Mouse (Mus musculus) brown adipose tissue, adult 24 weeks (tissue): Measurements from ENCODE around the gene Cav3. TPM values are rescaled to one million over a fixed set of nuclear protein-coding genes. Genes with fewer than 3 reads are reported as not detected.
A peak's percentile ranks its signal among the peaks of the same experiment; 100 is the strongest.

Experiments used
- H3K27ac ChIP-seq: fragments of 200-500 bp; replicated peaks from 2 replicates; pipeline ENCODE4 v1.5.1; 2012; ENCODE audit warnings: low read depth, mild to moderate bottlenecking, low read length
- H3K4me1 ChIP-seq: fragments of 200-500 bp; 2 replicates; pipeline ENCODE4 v1.6.1; 2012; ENCODE audit warnings: low read length, mixed read lengths; ENCODE audit not compliant: control insufficient read depth, insufficient read depth, insufficient read length
- H3K4me3 ChIP-seq: fragments of 200-500 bp; 2 replicates; pipeline ENCODE4 v1.5.1; 2012; ENCODE audit warnings: low read depth, mild to moderate bottlenecking, low read length, moderate library complexity; ENCODE audit not compliant: insufficient read depth
- polyA plus RNA-seq: library from polyadenylated mRNA; stranded (reverse); fragments of >200 nt; gene quantifications from 2 replicates; pipeline ENCODE4 v1.2.4, GENCODE M21; 2012; ENCODE audit not compliant: missing spikeins, insufficient read depth, insufficient read length

The Cav3 gene
- polyA plus RNA-seq = 1.6 TPM in 1 of 2 replicates, not detected in the other

DNA sequence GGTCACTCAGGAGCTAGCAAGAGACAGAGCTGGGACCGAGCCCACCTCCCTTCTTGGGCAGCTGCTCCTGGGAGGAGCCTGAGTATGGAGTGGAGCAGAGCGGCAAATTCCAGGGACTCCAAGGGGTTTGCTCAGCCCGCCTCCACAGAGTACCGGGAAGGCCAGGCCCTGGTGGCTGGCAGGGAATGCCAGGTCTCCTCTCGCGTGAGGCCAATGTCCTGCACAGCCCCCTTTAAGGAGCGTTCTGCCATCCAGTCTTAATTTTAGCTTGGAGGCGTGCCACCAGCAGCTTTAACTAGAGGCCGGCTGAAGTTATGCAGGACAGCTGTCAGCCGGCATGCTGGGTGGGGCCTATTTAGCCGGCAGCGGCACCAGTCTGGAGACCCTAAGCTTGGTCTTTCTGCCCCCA lies at the start of gene Cav3:
Gene Cav3 (plus strand): TSS at position 165 of the 409 bp plus-strand sequence.
- H3K4me3 ChIP-seq = no peak within 1 kb of the TSS
- H3K4me1 ChIP-seq = no peaks in the 10 kb centered on the region

DNA sequence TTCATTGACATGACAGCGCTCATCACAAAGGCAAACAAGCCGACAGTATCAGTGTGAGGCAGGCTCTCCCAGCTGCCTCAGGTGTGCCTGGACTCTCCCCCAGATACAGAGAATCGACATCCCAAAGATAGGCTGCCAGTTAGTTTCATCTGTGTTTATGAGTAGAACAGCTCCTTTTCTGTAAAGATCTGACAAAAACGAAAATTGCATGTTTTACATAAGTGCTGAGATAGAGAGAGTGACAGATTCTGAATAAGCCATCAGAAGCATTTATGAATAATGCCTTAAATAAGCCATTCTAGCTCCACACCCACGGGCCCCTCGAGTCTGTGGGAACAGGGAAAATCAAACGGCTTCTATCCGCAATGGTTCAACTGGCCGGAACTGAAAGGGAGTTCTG lies 40.0 kb upstream of the Cav3 start:
- Histone ChIP-seq H3K4me3 (no peak overlapping the region), H3K27ac (no peak overlapping the region), H3K4me1 (no peaks in the 10 kb centered on the region)

More for the DNA sequence above, at the start of gene Cav3:
- no peak within 1 kb of the TSS for H3K27ac ChIP-seq

DNA sequence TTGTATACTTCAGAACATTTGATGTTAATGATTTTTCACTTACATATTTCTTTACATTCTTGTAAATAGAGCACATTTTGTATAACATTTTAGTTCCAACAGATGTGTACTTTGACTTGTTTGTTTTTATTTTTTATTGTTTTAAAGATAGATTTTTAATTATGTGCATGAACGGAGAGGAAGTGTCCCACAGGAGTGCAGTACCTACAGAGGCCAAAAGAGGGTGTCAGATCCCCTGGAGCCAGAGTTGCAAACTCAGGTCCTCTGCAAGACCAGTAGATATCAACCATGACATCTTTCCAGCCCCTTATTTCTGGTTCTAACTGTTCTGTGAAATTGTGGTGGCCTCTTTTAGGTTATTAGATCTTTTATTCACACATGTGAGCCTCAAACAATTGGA lies 38.4 kb upstream of the Cav3 start:
- H3K4me3 ChIP-seq = no peak overlapping the region
- no peak overlapping the region for H3K27ac ChIP-seq
- no peaks in the 10 kb centered on the region for H3K4me1 ChIP-seq

DNA sequence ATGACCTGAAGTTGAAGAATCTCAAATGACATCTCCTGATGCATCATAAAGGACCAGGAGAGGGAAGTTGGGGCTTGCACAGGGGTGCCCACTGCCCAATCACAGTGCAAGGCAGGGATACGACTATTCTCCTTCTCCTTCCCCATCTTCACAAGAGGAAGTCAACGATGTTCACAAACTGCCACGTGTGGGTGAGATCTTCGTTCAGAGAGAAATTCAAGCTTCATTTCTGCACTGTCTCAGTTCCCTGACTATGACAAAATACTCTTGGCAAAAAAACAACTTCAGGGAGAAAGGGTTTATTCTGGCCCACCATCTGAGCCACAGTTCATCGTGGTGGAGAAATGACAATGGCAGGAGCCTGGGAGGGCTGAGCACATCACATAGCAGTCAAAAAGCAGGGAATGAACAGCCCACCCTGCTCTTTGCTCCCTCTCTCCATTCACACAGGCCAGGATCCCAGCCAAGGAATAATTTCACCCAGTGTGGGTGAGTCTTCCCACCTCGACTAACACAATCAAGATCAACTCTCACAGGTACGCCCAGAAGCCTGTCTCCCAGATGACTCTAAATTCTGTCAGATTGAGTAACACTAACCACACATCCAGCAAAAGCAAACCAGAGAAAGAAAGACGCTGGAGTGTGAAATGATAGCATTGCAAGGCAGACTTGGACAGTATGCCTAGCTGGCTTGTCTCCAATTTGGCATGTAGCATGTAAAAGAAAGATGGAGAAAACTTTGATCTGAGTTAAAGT lies 35.4 kb upstream of the Cav3 start:
- Histone ChIP-seq H3K4me3 (no peak overlapping the region), H3K4me1 (no peaks in the 10 kb centered on the region), H3K27ac (no peak overlapping the region)

DNA sequence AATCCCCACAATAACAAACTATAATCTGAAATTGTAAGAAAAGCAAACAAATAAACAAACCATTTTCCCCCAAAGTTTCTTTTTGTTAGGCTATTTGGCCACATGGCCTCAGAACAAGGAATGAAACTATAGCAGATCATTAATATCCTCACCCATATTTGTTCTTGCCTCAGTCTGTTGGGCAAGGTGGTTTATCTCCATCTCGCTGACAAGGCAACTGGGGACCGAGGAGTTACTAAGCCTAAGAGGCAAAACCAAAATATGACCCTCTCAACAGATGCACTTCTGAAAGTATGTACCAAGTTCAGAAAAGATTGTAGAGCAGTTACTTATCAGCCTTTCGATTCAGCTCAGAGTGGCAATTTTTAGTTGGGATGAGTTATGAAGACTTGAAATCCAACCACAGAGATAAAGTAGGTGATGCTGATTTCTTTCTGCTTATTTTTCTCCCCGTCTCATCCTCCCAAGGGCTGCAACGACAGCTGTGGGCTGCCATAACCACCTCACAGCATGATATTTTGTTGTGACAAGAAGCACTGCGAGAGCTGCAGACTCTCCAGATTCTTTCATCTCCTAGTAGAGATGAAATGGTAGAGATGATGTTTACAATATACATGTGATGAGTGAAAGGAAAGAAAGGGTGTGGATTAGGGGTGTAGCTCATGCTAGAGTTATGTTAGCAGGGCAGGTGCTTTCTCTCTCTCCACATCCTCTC lies 33.1 kb upstream of the Cav3 start:
- Histone ChIP-seq H3K27ac (no peak overlapping the region), H3K4me3 (no peak overlapping the region), H3K4me1 (no peaks in the 10 kb centered on the region)

DNA sequence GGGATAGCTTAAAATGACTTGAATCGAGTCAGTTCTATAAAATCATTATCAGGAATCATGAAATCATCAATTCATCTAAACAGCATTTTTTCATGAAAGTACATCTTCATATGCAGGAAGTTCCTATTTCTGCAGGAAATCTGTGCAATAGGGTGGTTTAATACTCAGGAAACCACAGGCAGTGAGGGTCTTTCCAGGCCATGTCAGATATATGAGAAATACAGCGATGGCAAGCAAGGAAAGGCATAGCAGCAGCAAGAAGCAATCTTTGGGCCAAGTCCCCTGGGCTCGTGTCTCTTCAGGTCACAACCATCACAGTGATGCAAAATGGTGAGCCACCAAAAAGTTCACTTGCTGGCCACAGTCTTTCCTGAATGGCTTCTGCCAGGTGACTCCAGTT lies 13.6 kb upstream of the Cav3 start:
- H3K4me1 ChIP-seq = no peaks in the 10 kb centered on the region
- H3K4me3 ChIP-seq = no peak overlapping the region
- no peak overlapping the region for H3K27ac ChIP-seq

DNA sequence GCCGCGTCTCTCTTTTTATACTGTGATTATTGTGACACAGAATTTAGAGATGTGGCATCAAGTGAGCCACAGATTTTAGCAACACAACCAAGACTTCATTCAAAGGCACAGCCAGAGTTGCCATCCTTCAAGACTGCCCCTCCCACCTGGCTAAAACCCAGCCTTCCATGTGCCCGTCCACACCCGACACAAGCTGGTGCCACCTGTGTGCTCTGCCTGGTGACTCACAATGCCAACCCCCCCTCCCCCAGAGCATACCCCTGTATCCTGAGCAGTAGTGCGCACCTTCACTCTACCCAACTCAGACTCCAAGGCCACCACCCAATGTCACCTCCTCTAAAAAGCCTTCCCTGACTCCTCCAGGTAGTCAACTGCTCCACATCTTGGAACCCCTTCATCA lies 2.2 kb downstream of the Cav3 start:
- no peaks in the 10 kb centered on the region for H3K4me1 ChIP-seq
- H3K4me3 ChIP-seq = no peak overlapping the region
- H3K27ac ChIP-seq = no peak overlapping the region

DNA sequence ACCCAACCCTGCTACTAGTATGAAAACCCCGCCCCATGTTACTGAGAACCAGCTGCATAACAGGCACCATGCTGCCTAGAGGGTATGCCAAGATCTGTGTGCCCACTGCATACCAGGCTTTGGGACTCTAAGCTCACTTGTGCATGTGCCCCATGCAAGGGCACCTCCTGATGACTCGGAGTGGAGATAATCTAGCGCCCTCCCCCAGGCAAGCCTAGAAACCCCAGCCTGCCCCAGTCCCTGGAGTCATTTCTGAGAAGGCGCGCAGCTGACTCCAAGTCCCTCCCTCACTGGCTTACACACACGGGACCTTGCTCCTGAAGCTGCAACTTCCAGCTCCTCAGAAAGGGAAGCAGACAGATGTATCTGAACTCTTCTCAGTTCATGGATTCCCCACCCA lies 4.0 kb downstream of the Cav3 start:
- Histone ChIP-seq H3K27ac (no peak overlapping the region), H3K4me3 (no peak overlapping the region), H3K4me1 (no peaks in the 10 kb centered on the region)

DNA sequence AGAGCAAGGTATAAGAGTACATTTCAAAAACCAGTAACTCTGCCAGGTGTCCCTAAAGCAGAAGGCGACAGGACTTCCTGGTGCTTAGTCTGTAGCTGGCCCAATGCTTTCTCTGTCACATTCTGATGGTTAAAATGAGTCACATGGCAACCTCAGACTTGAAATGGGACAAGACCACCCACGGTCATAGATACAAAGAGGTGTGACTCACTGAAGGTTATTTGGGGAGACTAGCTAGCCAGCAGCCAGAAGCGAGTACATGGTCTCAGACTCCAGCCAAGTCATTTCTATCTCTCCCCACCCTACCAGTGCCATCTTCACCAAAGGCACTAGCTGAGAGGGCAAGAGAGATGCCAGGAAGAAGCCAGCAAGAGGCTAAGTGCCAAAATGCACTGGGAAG lies 6.1 kb downstream of the Cav3 start:
- Histone ChIP-seq H3K27ac (no peak overlapping the region), H3K4me1 (no peaks in the 10 kb centered on the region), H3K4me3 (no peak overlapping the region)

DNA sequence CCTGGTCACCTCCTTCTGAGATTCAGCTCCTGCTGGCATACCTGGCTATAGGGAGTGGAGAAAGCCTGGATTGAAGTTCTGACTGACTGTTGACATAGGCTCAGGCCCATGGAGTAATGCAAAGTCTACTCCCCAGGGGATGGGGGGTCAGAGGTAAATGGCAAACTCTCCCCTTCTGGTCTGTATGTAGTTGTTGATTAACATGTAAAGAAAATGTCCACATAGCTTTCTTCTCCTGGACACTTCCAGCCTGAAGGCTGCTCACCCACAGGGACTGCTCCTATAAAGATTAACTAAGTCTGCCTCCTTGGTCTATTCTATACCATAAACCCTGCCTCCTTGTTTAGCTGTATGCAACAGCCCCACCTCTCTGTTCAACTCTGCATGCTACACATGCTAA lies 6.7 kb downstream of the Cav3 start:
- H3K27ac ChIP-seq = no peak overlapping the region
- H3K4me1 ChIP-seq = no peaks in the 10 kb centered on the region
- no peak overlapping the region for H3K4me3 ChIP-seq

DNA sequence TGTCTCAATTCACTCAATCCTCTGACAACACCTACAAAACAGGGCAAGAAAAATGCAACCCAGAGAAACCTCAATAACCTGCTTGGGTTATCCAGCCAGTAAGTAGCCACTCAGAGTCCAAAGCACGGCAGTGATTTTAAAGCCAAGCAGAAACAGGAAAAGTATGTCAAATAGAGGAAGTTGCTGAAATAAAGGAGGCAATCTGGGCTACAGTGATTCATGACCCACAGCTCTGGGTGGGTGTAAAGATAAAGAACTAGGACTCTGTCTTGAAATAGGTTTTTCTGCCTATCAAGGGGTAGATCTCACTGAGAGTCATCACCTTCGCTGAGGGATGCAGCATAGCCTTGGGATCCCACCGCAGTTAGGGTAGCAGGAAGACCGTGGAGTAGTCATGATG lies 12.3 kb downstream of the Cav3 start:
- Histone ChIP-seq H3K27ac (no peak overlapping the region), H3K4me3 (no peak overlapping the region), H3K4me1 (no peaks in the 10 kb centered on the region)

DNA sequence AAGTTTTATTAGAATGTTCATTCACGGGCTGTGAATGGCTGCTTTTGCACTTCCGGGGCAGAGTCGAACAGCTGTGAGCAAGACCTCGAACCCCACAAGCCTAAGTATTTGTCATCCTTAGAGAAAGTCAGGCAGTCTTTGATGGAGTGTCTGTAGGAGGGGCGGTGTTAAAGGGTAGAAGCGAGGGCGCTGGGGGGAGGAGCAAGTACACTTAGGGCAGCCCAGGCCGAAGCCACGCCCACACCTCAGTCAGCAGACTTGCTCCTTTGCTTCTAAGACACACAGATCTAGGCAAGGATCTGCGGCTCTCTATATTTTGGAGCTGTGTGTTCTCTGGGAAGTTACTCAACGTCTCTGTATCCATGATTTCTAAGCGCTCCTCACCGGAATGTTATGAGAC lies 20.6 kb downstream of the Cav3 start:
- Histone ChIP-seq H3K4me1 (no peaks in the 10 kb centered on the region), H3K4me3 (no peak overlapping the region), H3K27ac (no peak overlapping the region)

DNA sequence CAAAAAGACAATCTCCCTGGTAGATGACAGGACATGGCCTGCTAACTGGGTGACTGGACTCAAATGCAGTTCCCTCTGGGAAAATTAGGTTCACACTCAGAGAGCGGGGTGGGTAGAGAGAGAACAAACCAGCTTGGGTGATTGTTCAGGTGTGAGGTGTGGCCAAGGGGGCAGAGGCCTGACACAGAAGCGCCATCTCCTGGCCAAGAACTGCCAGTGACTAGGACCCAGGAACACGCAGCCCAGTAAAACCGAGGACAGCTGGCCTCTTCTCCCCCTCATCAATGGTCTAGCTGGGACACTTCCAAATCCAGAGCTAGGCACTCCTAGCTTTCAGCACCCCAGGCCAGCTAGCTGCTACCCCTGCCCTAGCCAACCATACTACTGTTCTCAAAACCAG lies 25.0 kb downstream of the Cav3 start:
- no peaks in the 10 kb centered on the region; the same call in 1 of the 2 replicates for H3K4me1 ChIP-seq
- H3K4me3 ChIP-seq = no peak overlapping the region
- no peak overlapping the region for H3K27ac ChIP-seq

DNA sequence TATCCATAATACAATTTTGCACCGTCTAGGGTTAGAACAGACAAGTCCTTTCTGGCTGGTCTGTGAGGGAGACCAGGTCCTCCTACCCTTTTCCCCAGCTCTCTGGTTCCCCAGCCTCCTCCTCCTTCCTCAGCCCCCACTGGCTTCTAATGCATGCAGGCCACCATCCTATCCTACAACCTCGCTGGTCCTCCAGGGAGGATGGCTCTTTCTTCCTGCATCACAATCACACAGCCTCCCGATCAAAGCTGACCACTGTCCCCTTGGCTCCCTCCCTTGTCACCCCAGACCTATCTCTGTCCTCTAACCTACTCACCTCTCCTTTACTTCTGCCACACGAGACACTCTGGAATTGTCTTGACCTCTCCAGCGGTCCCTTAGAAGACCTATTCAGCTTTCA lies 28.7 kb downstream of the Cav3 start:
- no peak overlapping the region for H3K27ac ChIP-seq
- peaks cover 4% of the 10 kb centered on the region; the same call in 1 of the 2 replicates for H3K4me1 ChIP-seq
- no peak overlapping the region for H3K4me3 ChIP-seq

DNA sequence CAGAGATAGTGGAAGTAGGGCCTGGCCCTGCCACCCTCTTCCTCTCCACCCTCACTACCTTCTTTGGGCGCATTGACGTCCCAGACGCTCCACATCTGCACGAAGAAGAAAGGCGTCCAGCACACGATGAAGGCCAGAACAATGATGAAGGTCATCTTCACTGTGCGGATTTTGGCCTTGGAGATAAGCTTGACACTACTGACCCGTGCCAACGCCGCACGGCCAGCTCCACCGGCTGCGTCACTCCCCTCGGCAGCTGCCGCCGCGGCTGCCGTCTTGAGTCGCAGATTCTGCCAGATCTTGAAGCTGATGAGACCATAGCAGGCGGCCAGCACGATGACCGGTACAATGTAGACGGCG lies 29.5 kb downstream of the Cav3 start:
- Histone ChIP-seq H3K4me3 (peak overlapping the region; percentile 2; the same call in 1 of the 2 replicates), H3K4me1 (peaks cover 4% of the 10 kb centered on the region; the same call in 1 of the 2 replicates), H3K27ac (no peak overlapping the region)
